Mouse (Mus musculus) embryonic facial prominence, embryonic 10.5 days (tissue): Measurements from ENCODE around the gene Elp5. TPM values are rescaled to one million over a fixed set of nuclear protein-coding genes. Genes with fewer than 3 reads are reported as not detected.
A peak's percentile ranks its signal among the peaks of the same experiment; 100 is the strongest.
"Not testable (repeated sequence)": the region's sequence is repeated elsewhere in the genome, so short reads cannot be mapped to it uniquely, and the experiment has no call there.

ENCODE experiments used
- DNase-seq: peaks from one replicate; pipeline ENCODE4 v3.0.0-alpha.2; 2017; ENCODE audit warnings: low spot score
- H3K27ac ChIP-seq: fragments of 300-500 bp; sonication (generic); replicated peaks from 2 replicates; pipeline ENCODE4 v1.5.1; 2016; ENCODE audit warnings: mild to moderate bottlenecking
- H3K27me3 ChIP-seq: fragments of 300-500 bp; sonication (generic); replicated peaks from 2 replicates; pipeline ENCODE4 v1.6.1; 2016; ENCODE audit warnings: low read depth, mild to moderate bottlenecking; ENCODE audit not compliant: poor library complexity, severe bottlenecking
- H3K36me3 ChIP-seq: fragments of 300-500 bp; sonication (generic); replicated peaks from 2 replicates; pipeline ENCODE4 v1.6.1; 2016; ENCODE audit warnings: mild to moderate bottlenecking, moderate library complexity
- H3K4me1 ChIP-seq: fragments of 300-500 bp; sonication (generic); 2 replicates; pipeline ENCODE4 v1.6.1; 2016
- H3K4me3 ChIP-seq: fragments of 300-500 bp; sonication (generic); 2 replicates; pipeline ENCODE4 v1.5.1; 2016; ENCODE audit warnings: mild to moderate bottlenecking, moderate library complexity
- H3K9me3 ChIP-seq: fragments of 300-500 bp; sonication (generic); 2 replicates; pipeline ENCODE4 v1.6.1; 2016; ENCODE audit warnings: mild to moderate bottlenecking
- WGBS: fragments of 180-500 bp; shearing (Covaris S2); methylation state at CpG from one replicate; pipeline ENCODE4 v1.1.7; 2016; 5-methylcytosine and 5-hydroxymethylcytosine counted together
- polyA plus RNA-seq: library from polyadenylated mRNA; unstranded; fragments of >200 nt; fragmentation: Nextera tagmentation; extraction: Ambion mirVana; gene quantifications from 2 replicates; pipeline ENCODE4 v1.2.1, GENCODE M21; 2016

The Elp5 gene
- polyA plus RNA-seq, 1 experiment from 2014 or later = 157 TPM

DNA sequence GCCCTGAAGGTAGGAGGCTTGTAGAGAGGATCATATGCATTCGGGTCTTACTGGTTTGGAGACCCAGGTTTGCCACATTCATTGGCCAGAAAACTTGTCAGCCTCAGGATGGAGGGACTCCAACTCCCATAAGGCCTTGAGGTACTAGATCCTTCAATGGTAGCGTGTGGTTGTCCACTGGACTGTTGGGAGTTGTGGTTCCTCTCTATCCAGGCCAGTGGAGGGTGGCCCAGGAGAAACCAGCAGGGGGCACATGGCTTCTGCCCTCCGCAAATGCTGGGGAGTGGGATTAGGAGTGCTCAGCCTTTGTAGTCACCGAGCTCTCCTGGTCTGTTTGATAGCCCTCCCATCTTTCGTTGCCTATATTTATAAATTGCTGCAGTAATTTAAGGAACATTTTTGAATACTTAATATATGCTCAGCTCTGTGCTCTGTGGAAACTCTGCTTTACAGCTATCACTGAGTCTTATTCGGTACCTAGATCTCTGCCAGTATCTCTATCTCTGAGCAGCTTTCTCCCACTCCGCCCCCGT, 38.5 kb upstream of the Elp5 start:
- Histone ChIP-seq H3K27ac (peak overlapping the region; percentile 97), H3K9me3 (no peaks in the 10 kb centered on the region), H3K4me3 (peak overlapping the region; percentile 86), H3K36me3 (no peaks in the 10 kb centered on the region), H3K27me3 (no peaks in the 10 kb centered on the region), H3K4me1 (peaks cover 92% of the 10 kb centered on the region)
- WGBS = under 1% methylated on average over 8 of the region's 8 CpGs
- DNase-seq = peak; percentile 86

DNA sequence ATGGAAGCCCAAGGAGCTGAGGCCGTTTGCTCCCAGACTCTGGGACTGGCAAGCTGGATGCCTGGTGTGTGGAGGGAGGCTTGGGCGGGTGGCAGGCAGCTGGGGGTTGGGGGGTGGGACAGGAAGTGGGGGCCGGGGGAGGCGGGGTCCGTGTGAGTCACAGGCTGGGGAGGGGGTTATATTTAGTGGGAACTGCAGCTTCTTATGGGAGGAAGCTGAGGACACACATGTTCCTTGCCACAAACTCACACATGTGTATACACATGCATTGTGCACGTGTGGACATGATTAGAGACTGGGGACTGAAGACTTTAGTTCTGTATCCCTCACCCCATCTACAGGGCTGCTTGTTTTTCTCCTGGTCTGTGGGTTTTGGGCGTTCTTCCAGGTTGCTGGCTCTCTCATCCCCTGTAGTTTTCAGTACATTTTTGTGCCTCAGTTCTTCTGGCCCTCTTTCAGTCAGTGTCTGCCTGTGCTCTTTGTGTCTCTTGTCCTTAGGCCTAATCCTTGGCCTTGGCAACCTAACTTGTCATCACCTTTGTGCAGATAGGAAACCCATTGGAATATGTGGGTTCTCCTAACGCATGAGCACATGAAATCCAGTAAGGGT, 37.8 kb upstream of the Elp5 start:
- Histone ChIP-seq H3K9me3 (no peaks in the 10 kb centered on the region), H3K36me3 (no peaks in the 10 kb centered on the region), H3K27ac (peak overlapping the region; percentile 97), H3K27me3 (no peaks in the 10 kb centered on the region), H3K4me1 (peaks cover 93% of the 10 kb centered on the region), H3K4me3 (peak overlapping the region; percentile 86)
- WGBS = 18% methylated on average over 8 of the region's 8 CpGs
- DNase-seq = peak; percentile 51

DNA sequence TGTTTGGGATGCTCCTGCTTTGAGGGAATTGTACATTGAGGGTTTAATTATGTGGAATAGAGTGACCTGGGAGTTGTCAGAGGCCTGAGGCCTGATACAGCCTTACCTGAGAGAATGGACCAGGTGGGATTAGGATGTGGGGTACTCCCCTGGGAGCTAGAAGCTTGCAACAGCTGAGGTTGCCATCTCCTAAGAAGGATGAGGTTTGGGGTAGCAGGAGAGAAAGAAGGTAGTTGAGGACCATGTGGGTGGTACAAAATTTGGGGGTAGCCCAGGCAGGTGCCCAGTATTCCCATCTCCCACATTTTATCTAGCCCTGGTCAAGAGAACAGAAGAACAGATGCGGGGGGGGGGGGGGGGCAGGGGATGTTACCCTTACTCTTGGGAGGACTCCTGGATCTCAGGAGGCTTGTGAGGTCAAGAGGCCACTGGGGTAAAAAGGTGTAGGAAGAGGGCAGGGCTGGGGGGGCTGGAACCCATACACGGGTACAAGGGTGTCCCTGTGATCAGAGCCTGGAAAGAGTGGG, 37.2 kb upstream of the Elp5 start:
- DNase-seq = no peak
- Histone ChIP-seq H3K9me3 (no peaks in the 10 kb centered on the region), H3K4me3 (peak overlapping the region; percentile 86), H3K4me1 (peaks cover 93% of the 10 kb centered on the region), H3K27me3 (no peaks in the 10 kb centered on the region), H3K36me3 (no peaks in the 10 kb centered on the region), H3K27ac (peak overlapping the region; percentile 97)
- 18% methylated on average over 2 of the region's 2 CpGs for WGBS

DNA sequence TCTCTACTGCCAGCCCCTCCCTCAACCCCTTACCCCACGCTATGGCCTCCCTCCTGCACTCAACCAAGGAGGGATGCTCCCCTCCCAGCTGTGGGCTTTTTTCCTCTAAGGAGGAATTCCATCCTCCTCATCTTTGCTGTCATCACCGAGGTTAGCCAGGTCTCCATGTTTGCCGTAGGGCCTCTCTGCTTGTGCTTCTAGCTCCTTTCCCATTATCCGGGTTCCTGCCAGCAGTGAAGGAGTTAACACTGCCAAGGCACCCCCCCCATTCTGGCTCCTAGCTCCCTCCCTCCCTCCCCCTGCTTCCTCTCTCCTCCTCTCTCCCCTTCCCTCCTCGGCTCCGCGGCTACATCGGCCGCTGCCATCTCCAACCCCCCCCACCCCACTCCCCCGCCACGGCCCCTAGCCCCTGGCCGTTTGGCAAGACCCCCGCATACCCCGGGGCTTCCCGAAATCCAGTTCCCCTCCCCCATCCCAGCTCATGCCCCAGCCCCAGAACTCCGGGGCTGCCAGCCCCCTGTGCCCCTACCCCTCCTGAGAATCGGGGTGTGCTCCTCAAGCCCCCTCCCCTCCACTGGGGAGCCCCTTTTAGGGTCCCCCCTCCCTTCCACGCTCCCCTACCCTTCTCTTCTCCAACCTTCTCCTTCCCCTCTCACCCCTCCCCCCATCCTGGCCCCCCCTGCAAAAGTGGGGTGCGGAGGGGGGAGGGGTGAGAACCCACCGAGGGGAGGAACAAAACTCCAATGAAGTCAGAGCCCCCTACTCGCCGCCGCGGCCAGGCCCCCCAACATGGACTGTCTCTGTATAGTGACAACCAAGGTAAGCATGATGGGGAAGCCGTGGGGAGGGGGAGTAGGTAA, 36.0 kb upstream of the Elp5 start:
- peaks cover 12% of the 10 kb centered on the region for H3K36me3 ChIP-seq
- H3K27ac ChIP-seq = peak overlapping the region; percentile 97
- DNase-seq = peak; percentile 88
- peaks cover 93% of the 10 kb centered on the region for H3K4me1 ChIP-seq
- WGBS = 1% methylated on average over 25 of the region's 25 CpGs
- no peaks in the 10 kb centered on the region for H3K9me3 ChIP-seq
- peak overlapping the region; percentile 86 for H3K4me3 ChIP-seq
- H3K27me3 ChIP-seq = no peaks in the 10 kb centered on the region

DNA sequence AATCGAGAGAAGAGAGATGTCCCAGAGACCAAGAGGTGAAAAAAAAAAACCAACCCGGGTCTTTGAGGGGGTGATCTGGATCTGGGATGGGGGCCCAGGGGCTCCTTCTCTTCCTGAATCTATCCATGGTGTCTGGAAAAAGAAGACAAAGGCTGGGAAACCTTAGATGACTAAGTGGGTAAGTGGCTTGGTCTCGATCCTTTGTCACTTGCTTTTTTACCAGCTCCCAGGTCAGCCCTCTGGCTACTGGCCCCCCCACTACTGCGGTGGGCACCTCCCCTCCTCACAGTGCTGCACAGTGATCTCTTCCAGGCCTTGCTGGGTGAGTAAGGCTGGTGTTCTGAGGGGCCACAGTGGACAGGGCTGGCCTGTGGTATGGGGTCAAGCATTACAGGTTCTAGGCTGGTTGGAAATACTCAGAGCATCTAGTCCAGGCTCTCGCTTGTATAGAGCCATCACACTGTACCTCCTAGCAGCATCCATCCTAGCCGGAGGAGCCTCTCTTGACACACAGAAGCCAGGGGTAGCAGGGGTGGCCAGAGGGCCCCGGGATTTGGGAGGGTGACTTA, 35.0 kb upstream of the Elp5 start:
- peak overlapping the region; percentile 97 for H3K27ac ChIP-seq

DNA sequence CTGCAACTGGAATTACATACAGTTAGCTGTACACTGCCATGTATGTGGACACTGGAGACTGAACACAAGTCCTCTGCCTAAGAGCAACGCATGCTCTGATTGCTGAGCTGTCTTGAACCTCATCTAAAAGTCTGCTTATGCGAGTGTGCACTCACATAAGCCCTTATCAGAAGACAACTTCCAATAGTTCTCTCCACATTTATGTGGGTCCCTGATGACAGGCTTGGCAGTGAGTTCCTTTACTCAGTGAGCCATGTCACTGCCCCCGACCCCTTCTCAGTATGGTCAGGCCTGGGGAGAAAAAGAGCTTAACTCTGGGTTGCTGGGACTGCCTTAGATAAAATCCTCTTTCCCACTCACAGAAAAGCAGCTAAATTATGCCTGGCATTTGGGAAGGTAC, 34.4 kb upstream of the Elp5 start, which contains the start of gene Dlg4:
Gene Dlg4, plus strand, starts transcription at position 274 of the 400 bp plus-strand sequence.
- Histone ChIP-seq H3K36me3 (peaks cover 29% of the 10 kb centered on the region), H3K27ac (peak within 1 kb of the TSS; percentile 97), H3K4me1 (peaks cover 79% of the 10 kb centered on the region), H3K27me3 (no peaks in the 10 kb centered on the region), H3K9me3 (no peaks in the 10 kb centered on the region), H3K4me3 (peak within 1 kb of the TSS; percentile 86)
- no peak for DNase-seq
- WGBS = 72% methylated on average over 3 of the region's 3 CpGs

More for the DNA sequence above, 35.0 kb upstream of the Elp5 start:
- H3K9me3 ChIP-seq = no peaks in the 10 kb centered on the region
- H3K27me3 ChIP-seq = no peaks in the 10 kb centered on the region
- peaks cover 85% of the 10 kb centered on the region for H3K4me1 ChIP-seq
- H3K4me3 ChIP-seq = peak overlapping the region; percentile 86
- 37% methylated on average over 7 of the region's 7 CpGs for WGBS
- no peak for DNase-seq
- H3K36me3 ChIP-seq = peaks cover 22% of the 10 kb centered on the region

DNA sequence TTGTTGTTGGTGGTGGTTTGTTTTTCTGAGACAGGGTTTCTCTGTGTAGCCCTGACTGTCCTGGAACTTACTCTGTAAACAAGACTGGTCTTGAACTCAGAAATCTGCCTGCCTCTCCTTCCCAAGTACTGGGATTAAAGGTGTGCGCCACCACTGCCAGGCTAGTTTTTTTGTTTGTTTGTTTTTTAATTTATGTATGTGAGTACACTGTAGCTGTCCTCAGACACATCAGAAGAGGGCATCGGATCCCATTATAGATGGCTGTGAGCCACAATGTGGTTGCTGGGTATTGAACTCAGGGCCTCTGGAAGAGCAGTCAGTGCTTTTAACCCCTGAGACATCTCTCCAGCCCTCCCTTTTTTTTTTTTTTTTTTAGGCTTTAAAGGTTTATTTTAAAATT, 33.9 kb upstream of the Elp5 start:
- H3K27me3 ChIP-seq, H3K9me3 ChIP-seq, H3K27ac ChIP-seq, H3K4me3 ChIP-seq, DNase-seq: not testable (repeated sequence)
- H3K36me3 ChIP-seq = peaks cover 34% of the 10 kb centered on the region
- WGBS = 86% methylated on average over 2 of the region's 2 CpGs
- peaks cover 74% of the 10 kb centered on the region for H3K4me1 ChIP-seq

DNA sequence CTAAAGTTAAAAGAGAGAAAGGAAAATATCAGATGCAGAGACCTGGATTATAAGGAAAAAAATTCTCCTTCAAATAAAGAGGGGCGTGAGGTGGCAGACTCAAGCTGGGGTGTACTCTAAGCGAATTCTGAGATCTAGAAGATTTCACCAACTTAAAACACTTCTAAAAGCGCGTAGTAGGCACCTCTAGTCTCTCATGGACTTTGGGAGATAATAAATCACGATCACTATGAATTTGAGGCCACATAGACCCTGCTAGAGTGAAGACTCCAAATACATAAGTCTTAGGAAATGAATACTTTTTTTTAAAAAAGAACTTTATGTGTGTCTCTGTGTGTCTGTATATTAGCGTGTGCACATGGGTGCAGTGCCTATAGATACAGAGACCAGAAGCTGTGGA, 33.4 kb upstream of the Elp5 start:
- Histone ChIP-seq H3K4me3 (peak overlapping the region; percentile 67), H3K27me3 (no peaks in the 10 kb centered on the region), H3K36me3 (peaks cover 39% of the 10 kb centered on the region), H3K4me1 (peaks cover 70% of the 10 kb centered on the region), H3K27ac (peak overlapping the region; percentile 81), H3K9me3 (no peaks in the 10 kb centered on the region)
- DNase-seq = no peak
- WGBS = 70% methylated on average over 6 of the region's 6 CpGs

DNA sequence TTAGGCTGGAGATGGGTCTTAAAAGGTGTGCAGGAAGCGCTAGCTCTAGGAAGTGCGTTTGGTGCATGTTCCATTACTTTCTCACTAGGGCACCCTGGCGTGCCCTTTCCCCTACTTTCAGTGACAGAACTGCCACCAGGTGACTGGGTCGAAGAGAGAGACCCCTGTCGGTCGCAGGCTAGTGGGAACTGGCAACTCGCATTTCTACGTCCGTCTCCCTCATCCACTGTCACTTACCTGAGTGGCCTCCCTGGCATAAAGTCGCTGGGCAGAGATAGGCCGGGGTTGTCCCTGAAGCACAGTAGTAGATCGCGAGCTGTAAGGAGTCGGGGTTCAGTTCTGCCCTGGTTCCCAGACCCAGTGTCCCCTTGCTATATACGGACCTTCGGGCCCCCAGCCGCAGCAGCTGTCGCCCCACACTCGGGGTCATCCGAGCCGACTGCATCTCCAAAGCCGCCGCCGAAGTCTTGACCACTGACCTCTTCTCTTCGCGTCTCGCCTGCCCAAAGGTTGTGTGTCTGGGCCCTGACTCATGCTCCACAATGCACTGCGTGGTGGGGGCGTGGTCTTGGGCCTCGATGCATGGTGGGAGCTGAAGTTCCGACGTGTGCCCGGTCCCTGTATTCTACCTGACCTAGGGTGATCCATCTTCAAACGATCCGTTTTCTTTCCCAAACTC, 32.7 kb upstream of the Elp5 start, which contains the start of gene Acadvl:
Gene Acadvl, minus strand, starts transcription at position 532 of the 679 bp plus-strand sequence.
- WGBS = 1% methylated on average over 35 of the region's 35 CpGs

DNA sequence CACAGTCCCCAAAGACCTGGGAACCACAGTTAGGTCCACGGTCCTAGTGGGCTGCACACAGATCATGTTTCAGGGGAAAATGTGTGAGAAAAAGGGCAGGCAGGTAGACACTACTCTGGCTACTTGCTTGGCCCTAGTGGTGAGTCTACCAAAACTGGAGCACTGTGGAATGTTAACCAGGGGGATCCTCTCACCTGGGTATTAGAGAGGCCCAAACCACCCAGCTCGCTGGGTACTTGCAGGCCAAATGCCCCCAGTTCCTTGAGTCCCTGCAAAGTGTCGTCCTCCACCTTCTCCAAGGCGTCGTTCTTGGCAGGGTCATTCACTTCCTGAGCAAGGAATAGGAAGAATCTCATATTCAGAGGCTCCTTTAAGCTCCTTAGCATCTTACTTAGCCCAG, 31.7 kb upstream of the Elp5 start:
- Histone ChIP-seq H3K27me3 (no peaks in the 10 kb centered on the region), H3K27ac (0 out of 2 replicates have a peak overlapping the region, but pooled peaks have one; percentile 81), H3K4me1 (peaks cover 54% of the 10 kb centered on the region), H3K4me3 (peak overlapping the region; percentile 67), H3K9me3 (no peaks in the 10 kb centered on the region), H3K36me3 (peaks cover 55% of the 10 kb centered on the region)
- WGBS = 63% methylated on average over 5 of the region's 5 CpGs
- DNase-seq = no peak

More for the DNA sequence above, 32.7 kb upstream of the Elp5 start, which contains the start of gene Acadvl:
- peaks cover 63% of the 10 kb centered on the region for H3K4me1 ChIP-seq
- H3K27me3 ChIP-seq = no peaks in the 10 kb centered on the region
- no peaks in the 10 kb centered on the region for H3K9me3 ChIP-seq
- peak within 1 kb of the TSS; percentile 67 for H3K4me3 ChIP-seq
- H3K36me3 ChIP-seq = peaks cover 45% of the 10 kb centered on the region
- peak; percentile 86 for DNase-seq
- peak within 1 kb of the TSS; percentile 81 for H3K27ac ChIP-seq

DNA sequence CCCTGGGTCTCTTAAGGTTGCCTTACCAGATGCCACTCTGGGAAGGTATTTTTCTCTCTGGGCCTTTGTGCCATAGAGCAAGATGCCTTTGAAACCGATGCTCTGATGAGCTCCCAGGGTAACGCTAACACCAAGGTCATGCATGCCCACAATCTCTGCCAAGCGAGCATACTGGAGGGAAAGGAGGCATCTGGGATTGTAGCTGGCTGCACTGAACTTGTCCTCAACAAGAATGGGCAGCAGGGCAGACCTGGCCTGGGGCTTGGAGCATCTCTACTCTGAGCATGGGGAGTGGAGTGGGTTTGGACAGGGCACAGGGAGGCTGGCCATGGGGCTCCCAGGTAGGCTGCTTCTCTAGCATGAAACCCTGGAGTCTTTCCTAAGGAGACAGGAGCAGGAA, 31.1 kb upstream of the Elp5 start:
- Histone ChIP-seq H3K27me3 (no peaks in the 10 kb centered on the region), H3K4me1 (peaks cover 47% of the 10 kb centered on the region), H3K4me3 (no peak overlapping the region), H3K9me3 (no peaks in the 10 kb centered on the region), H3K36me3 (peaks cover 61% of the 10 kb centered on the region), H3K27ac (no peak overlapping the region)
- DNase-seq = no peak
- 88% methylated on average over 3 of the region's 3 CpGs for WGBS

DNA sequence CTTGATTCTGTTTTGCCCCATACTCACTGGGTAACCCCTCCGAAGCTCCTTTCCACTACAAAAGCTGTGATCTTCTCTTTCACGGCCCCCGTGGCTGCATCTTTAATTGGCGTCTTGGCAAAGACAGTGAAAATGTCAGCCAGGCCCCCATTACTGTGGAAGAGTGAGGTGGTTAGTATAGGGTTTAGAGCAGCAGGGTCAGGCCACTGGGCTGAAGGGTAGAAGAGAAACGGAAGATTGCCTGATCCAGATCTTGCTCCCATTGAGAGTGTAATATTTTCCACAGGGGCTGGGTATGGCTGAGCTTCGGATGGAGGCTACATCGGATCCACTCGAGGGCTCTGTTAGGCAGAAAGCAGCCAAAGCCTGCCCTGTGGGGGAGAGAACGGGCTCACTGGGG, 30.6 kb upstream of the Elp5 start:
- Histone ChIP-seq H3K27me3 (no peaks in the 10 kb centered on the region), H3K4me1 (peaks cover 42% of the 10 kb centered on the region), H3K36me3 (peaks cover 66% of the 10 kb centered on the region), H3K27ac (no peak overlapping the region), H3K4me3 (no peak overlapping the region), H3K9me3 (no peaks in the 10 kb centered on the region)
- DNase-seq = no peak
- 88% methylated on average over 9 of the region's 9 CpGs for WGBS
